Mouse (Mus musculus) G1E-ER4 (cell line): ENCODE results near the gene Ret. TPM values are rescaled to one million over a fixed set of nuclear protein-coding genes. Genes with fewer than 3 reads are reported as not detected.
A peak's percentile ranks its signal among the peaks of the same experiment; 100 is the strongest.

Experiments used
- GATA1 ChIP-seq: IDR thresholded peaks from one replicate; pipeline ENCODE4 v1.8.0; 2012; ENCODE audit warnings: low read length, inconsistent platforms
- polyA plus RNA-seq: library from polyadenylated mRNA; stranded (reverse); fragments of >175 nt; gene quantifications from 2 replicates; pipeline ENCODE4 v1.2.3, GENCODE M21; 2012

Gene Ret
- polyA plus RNA-seq, 1 experiment = not detected

DNA sequence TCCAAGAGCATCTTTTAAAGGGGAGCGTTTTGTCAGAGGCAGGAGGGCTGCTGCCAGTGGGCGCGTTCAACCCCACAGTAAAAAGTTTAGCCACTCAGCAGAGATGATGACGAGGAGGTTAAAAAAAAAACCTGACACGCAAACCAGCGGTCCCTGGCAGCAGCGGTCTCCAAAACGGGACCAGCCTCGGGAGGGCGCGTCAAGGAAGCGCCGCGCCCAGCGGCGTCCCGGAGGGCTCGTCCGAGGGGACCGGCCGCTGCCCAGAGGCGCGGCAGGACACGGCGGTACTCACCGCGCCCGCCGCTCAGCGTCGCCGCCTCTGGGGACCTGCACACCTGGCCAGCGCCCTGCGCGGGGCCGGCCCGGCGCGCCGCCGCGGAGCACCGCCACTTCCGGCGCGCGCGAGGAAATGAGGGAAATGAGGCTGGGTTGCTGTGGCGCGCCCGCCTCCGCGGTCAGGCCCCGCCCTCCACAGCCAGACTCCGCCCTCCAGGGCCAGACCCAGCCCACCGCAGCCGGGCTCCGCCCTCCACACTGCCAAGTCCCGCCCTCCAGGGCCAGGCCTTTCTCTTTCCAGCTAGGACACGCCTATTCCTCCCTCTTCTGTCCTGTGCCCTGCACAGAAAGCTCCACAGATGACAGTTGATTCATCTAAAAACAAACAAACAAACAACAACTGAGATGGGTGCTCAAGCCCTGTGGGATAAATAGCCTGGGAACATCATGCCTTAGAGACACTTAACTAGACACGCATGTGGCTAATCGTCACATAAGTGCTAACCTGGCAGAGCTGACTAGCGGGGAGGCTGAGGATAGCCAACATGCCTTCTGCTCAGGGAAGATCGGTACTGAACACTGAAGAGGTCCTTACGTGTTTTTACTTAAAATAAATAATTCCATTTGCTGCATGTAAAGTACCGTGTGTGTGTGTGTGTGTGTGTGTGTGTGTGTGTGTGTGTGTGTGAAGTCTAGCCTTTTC is 58.5 kb downstream of the Ret start, which contains the start of gene Csgalnact2:
TSS of gene Csgalnact2 (minus strand) at position 410 of the 979 bp plus-strand sequence.
- TF ChIP-seq GATA1 = no peak

DNA sequence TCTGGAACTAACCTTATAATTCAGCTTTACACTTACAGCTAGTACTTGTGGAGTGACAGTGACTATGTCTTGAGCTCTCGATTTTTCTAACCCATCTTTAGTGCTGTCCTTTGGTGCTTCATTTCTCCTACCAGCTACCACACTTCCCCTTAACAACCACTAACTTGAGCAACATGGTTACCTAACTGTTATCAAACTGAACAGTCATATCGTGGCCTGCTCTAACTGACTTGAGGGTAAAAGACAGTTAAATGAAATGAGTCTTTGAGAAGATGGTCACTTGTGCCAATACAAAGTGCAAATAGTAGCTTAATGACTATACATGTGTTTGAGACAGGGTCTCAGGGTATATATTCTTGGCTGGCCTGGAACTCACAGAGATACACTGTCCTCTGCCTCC is 60.4 kb downstream of the Ret start:
- no peak for TF ChIP-seq GATA1

DNA sequence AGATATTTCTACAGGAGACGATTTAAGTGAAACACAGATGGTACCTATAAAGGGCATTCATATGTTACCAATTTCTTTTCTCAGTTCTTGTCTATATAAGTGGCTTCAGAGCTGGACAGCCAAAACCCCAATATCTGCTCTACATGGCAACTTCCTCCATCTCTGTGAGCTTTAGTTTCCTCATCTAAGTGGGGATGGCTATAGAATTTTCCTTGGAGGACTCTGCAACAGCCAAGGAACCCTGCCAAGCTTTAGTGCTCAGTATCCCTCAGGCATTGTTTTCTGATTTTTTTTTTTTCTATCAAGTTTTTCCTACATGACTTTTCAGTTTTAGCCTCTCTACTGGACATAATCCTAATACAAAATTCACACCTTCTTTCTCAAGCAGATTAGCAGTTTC is 63.1 kb downstream of the Ret start:
- no peak for TF ChIP-seq GATA1

DNA sequence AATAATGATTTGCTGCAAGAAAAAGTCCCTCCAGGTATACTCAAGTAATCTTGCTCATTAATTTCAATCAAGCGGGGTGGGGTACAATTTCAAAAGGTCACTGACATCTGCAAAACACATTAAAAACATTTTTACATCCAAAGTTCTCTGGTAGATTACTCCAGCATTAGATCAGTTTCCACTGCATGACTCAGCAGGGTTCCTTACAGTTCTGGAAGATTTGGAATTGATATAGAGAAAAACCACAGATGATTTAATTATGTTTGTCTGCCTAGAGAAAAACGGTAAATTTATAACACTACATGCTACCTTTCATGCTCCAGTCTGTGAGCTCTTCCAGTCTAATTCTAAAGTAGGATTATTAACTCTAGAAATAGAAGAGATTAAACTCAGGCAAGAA is 67.5 kb downstream of the Ret start:
- peak; percentile 20 for TF ChIP-seq GATA1

DNA sequence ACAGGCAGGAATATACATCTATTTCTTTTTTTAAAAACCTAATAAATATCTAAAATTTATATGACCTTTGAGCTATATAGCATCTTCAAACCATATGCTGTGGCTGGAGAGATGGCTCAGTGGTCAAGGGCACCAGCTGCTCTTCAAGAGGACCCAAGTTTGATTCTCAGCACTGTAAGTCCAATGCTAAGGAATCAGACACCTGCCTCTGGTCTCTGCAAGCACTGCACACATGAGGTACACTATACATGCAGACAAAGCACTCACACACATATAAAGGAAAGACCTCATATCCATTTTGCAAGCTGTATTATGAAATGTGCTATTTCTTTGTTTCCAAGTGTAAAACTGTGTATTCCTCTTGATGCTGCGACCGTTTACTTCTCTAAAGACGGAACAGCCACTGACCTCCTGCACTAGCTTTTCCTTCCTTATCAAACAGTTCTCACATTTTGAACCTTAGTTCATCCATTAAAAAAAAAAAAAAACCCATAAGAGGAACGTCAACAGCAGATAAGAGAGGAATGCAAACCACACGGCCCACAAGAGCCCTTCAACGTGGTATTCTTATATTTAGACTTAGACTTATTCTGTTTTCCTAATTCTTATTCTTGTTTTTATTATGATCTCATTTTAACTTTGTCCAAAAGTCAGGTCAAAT is 69.6 kb downstream of the Ret start:
- TF ChIP-seq GATA1 = peak; percentile 22

DNA sequence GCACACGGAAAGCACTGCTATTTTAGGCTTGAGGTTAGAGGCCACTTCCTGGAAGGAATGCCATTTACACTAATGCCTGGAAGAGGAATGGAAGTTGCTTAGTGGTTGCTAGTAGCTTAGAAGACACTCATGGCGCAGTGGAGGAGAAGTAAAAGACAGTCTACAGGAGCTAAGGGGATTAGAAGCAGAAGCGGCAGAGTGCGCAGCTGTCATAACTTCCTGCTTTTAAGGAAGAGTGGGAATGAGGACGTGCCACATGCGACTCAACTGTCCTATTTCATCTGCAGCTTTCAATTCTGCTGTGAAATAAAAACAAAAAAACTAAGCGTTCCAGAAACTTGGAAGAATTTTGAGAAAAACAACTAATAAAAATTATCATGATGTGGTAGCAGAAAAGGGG is 70.3 kb downstream of the Ret start:
- no peak for TF ChIP-seq GATA1

DNA sequence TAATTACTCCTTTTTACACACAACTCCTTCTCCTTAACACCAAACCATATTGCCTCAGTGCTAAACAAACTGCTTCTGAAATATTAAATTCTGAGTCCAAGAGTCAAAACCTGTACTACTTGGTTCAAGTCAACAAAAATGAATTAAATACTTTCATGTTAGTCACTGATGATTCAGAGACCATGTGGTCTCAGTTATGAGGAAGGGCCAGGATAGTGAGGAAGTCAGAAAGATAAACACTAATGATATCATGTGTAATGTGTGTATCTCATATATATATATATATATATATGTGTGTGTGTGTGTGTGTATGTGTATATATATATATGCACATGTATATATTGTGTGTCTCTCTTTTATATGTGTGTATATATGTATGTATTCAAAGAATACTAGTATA is 70.9 kb downstream of the Ret start:
- TF ChIP-seq GATA1 = no peak

DNA sequence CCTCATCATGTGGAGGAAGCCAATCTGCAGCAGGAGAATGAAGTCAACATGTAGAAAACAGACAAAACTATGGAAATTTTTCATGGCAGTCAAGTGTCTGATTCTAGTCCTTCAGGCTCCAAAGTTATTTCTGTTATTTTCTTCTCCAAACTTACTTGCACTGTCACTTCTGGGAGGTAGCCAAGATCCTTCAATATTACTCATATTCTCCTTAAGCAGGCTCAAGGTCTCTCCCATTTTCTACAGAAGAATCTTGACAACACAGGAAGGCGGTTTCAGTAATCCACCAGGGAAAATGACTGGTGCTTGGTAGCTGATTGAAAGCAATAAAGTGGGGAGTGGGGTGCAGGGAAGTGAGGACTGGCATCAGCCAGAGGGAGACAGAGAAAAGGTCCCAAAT is 74.8 kb downstream of the Ret start:
- no peak for TF ChIP-seq GATA1

DNA sequence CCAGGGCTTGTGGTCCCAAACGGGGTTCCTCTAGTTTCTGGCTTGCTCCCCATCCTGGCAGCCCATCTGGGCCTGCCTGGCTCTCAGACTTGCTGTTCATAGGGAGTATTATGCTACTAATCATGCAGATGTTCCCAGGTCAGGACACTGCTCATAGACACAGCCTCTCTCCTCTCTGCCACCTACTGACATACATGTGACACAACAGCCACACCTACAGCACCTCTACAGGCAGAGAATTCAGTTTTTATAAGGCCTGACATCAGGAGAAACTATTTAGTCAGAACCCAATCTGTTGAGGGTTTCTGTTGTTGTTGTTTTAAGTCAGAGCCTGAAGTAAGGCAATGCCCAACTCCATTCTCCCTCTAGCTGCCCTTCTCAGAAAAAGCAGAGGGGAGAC is 85.7 kb downstream of the Ret start:
- TF ChIP-seq GATA1 = no peak

Other genes with a start within 250 kb of the Ret start
- not detected in 2 replicates for gene Rasgef1a, start 186.3 kb downstream of the Ret start, polyA plus RNA-seq
- gene Csgalnact2, start 58.6 kb downstream of the Ret start, polyA plus RNA-seq = 4.1 and 5.2 TPM in 2 replicates
- gene Bms1, start 221.8 kb upstream of the Ret start, polyA plus RNA-seq = 94.0 and 117 TPM in 2 replicates